Mouse (Mus musculus): ENCODE measurements around the gene Ppp1r27. TPM values are rescaled to one million over a fixed set of nuclear protein-coding genes. Genes with fewer than 3 reads are reported as not detected.
A peak's percentile ranks its signal among the peaks of the same experiment; 100 is the strongest.
"Not testable (repeated sequence)": the region's sequence is repeated elsewhere in the genome, so short reads cannot be mapped to it uniquely, and the experiment has no call there.

Ppp1r27 gene
- polyA plus RNA-seq, 1 experiment from 2014 or later: 1.2 TPM

GRCm38 (mm10) chr11:120515611-120516010, 35.3 kb downstream of the Ppp1r27 start:
- no peaks in the 10 kb centered on the region for H3K36me3 ChIP-seq (ENCODE audit: control insufficient read depth, insufficient read depth)
- no peaks in the 10 kb centered on the region for H3K27me3 ChIP-seq (ENCODE audit: control insufficient read depth, insufficient read depth, low read depth, low read length)
- no peak overlapping the region for H3K4me3 ChIP-seq (ENCODE audit: low read depth, low read length)
- H3K9ac ChIP-seq (ENCODE audit: low read depth, low read length): no peak overlapping the region
- no peaks in the 10 kb centered on the region for H3K9me3 ChIP-seq (replicated peaks; ENCODE audit: control insufficient read depth, low read length)
- H3K4me1 ChIP-seq (ENCODE audit: control insufficient read depth, low read depth, low read length): peaks cover 31% of the 10 kb centered on the region
- WGBS (ENCODE audit: insufficient replicate concordance): 19% methylated on average over 17 of the region's 17 CpGs
- H3K4me2 ChIP-seq (ENCODE audit: low read depth, low read length): no peak overlapping the region
- no peak overlapping the region for H3K27ac ChIP-seq (ENCODE audit: low read length)
- ATAC-seq (ENCODE audit: low read depth): peak; percentile 56

- not testable (repeated sequence) for H3K27ac ChIP-seq (ENCODE audit: low read length); H3K27me3 ChIP-seq (ENCODE audit: control insufficient read depth, insufficient read depth, low read depth, low read length); H3K4me3 ChIP-seq (ENCODE audit: low read depth, low read length); H3K9ac ChIP-seq (ENCODE audit: low read depth, low read length); H3K4me2 ChIP-seq (ENCODE audit: low read depth, low read length); ATAC-seq (ENCODE audit: low read depth); H3K9me3 ChIP-seq (replicated peaks; ENCODE audit: control insufficient read depth, low read length); H3K36me3 ChIP-seq (ENCODE audit: control insufficient read depth, insufficient read depth)
- H3K4me1 ChIP-seq (ENCODE audit: control insufficient read depth, low read depth, low read length): peaks cover 33% of the 10 kb centered on the region
- 85% methylated on average over 2 of the region's 2 CpGs for WGBS (ENCODE audit: insufficient replicate concordance)
Observed at GRCm38 (mm10) chr11:120514262-120514661, 36.7 kb downstream of the Ppp1r27 start.

GRCm38 (mm10) chr11:120512790-120513453, 38.0 kb downstream of the Ppp1r27 start:
- Histone ChIP-seq H3K9me3 (replicated peaks; ENCODE audit: control insufficient read depth, low read length) (no peaks in the 10 kb centered on the region), H3K36me3 (ENCODE audit: control insufficient read depth, insufficient read depth) (no peaks in the 10 kb centered on the region), H3K9ac (ENCODE audit: low read depth, low read length) (no peak overlapping the region), H3K4me3 (ENCODE audit: low read depth, low read length) (no peak overlapping the region), H3K4me2 (ENCODE audit: low read depth, low read length) (no peak overlapping the region), H3K27ac (ENCODE audit: low read length) (no peak overlapping the region), H3K4me1 (ENCODE audit: control insufficient read depth, low read depth, low read length) (peaks cover 25% of the 10 kb centered on the region), H3K27me3 (ENCODE audit: control insufficient read depth, insufficient read depth, low read depth, low read length) (no peaks in the 10 kb centered on the region)
- 59% methylated on average over 6 of the region's 6 CpGs for WGBS (ENCODE audit: insufficient replicate concordance)
- ATAC-seq (ENCODE audit: low read depth): no peak

GRCm38 (mm10) chr11:120510375-120511030, 40.4 kb downstream of the Ppp1r27 start:
- no peaks in the 10 kb centered on the region for H3K9me3 ChIP-seq (replicated peaks; ENCODE audit: control insufficient read depth, low read length)
- peak overlapping the region; percentile 60 for H3K9ac ChIP-seq (ENCODE audit: low read depth, low read length)
- H3K27me3 ChIP-seq (ENCODE audit: control insufficient read depth, insufficient read depth, low read depth, low read length): no peaks in the 10 kb centered on the region
- WGBS (ENCODE audit: insufficient replicate concordance): 2% methylated on average over 16 of the region's 16 CpGs
- peak; percentile 71 for ATAC-seq (ENCODE audit: low read depth)
- no peaks in the 10 kb centered on the region for H3K36me3 ChIP-seq (ENCODE audit: control insufficient read depth, insufficient read depth)
- peak overlapping the region; percentile 69 for H3K27ac ChIP-seq (ENCODE audit: low read length)
- peak overlapping the region; percentile 65 for H3K4me2 ChIP-seq (ENCODE audit: low read depth, low read length)
- H3K4me1 ChIP-seq (ENCODE audit: control insufficient read depth, low read depth, low read length): peaks cover 19% of the 10 kb centered on the region
- H3K4me3 ChIP-seq (ENCODE audit: low read depth, low read length): peak overlapping the region; percentile 50

GRCm38 (mm10) chr11:120509940-120510339, 41.0 kb downstream of the Ppp1r27 start:
- 16% methylated on average over 4 of the region's 4 CpGs for WGBS (ENCODE audit: insufficient replicate concordance)
- peak overlapping the region; percentile 69 for H3K27ac ChIP-seq (ENCODE audit: low read length)
- peak overlapping the region; percentile 60; the same call in 1 of the 2 replicates for H3K9ac ChIP-seq (ENCODE audit: low read depth, low read length)
- H3K4me3 ChIP-seq (ENCODE audit: low read depth, low read length): no peak overlapping the region
- peaks cover 17% of the 10 kb centered on the region for H3K4me1 ChIP-seq (ENCODE audit: control insufficient read depth, low read depth, low read length)
- no peaks in the 10 kb centered on the region for H3K36me3 ChIP-seq (ENCODE audit: control insufficient read depth, insufficient read depth)
- peak overlapping the region; percentile 65 for H3K4me2 ChIP-seq (ENCODE audit: low read depth, low read length)
- ATAC-seq (ENCODE audit: low read depth): no peak
- H3K9me3 ChIP-seq (replicated peaks; ENCODE audit: control insufficient read depth, low read length): no peaks in the 10 kb centered on the region
- H3K27me3 ChIP-seq (ENCODE audit: control insufficient read depth, insufficient read depth, low read depth, low read length): no peaks in the 10 kb centered on the region

GRCm38 (mm10) chr11:120508290-120508870, 42.6 kb downstream of the Ppp1r27 start:
- ATAC-seq (ENCODE audit: low read depth): no peak
- WGBS (ENCODE audit: insufficient replicate concordance): 74% methylated on average over 9 of the region's 9 CpGs
- Histone ChIP-seq H3K4me2 (ENCODE audit: low read depth, low read length) (no peak overlapping the region), H3K27ac (ENCODE audit: low read length) (no peak overlapping the region), H3K9me3 (replicated peaks; ENCODE audit: control insufficient read depth, low read length) (no peaks in the 10 kb centered on the region), H3K36me3 (ENCODE audit: control insufficient read depth, insufficient read depth) (no peaks in the 10 kb centered on the region), H3K9ac (ENCODE audit: low read depth, low read length) (no peak overlapping the region), H3K4me3 (ENCODE audit: low read depth, low read length) (no peak overlapping the region), H3K27me3 (ENCODE audit: control insufficient read depth, insufficient read depth, low read depth, low read length) (no peaks in the 10 kb centered on the region), H3K4me1 (ENCODE audit: control insufficient read depth, low read depth, low read length) (peaks cover 17% of the 10 kb centered on the region)

- Histone ChIP-seq H3K4me3 (ENCODE audit: low read depth, low read length) (no peak overlapping the region), H3K4me1 (ENCODE audit: control insufficient read depth, low read depth, low read length) (peaks cover 17% of the 10 kb centered on the region), H3K27ac (ENCODE audit: low read length) (no peak overlapping the region), H3K9ac (ENCODE audit: low read depth, low read length) (no peak overlapping the region), H3K9me3 (replicated peaks; ENCODE audit: control insufficient read depth, low read length) (no peaks in the 10 kb centered on the region), H3K4me2 (ENCODE audit: low read depth, low read length) (no peak overlapping the region), H3K36me3 (ENCODE audit: control insufficient read depth, insufficient read depth) (no peaks in the 10 kb centered on the region), H3K27me3 (ENCODE audit: control insufficient read depth, insufficient read depth, low read depth, low read length) (no peaks in the 10 kb centered on the region)
- 64% methylated on average over 13 of the region's 13 CpGs for WGBS (ENCODE audit: insufficient replicate concordance)
- no peak for ATAC-seq (ENCODE audit: low read depth)
Observed at GRCm38 (mm10) chr11:120507611-120508289, 43.2 kb downstream of the Ppp1r27 start.

- peaks cover 17% of the 10 kb centered on the region for H3K4me1 ChIP-seq (ENCODE audit: control insufficient read depth, low read depth, low read length)
- no peak overlapping the region for H3K27ac ChIP-seq (ENCODE audit: low read length)
- no peaks in the 10 kb centered on the region for H3K36me3 ChIP-seq (ENCODE audit: control insufficient read depth, insufficient read depth)
- WGBS (ENCODE audit: insufficient replicate concordance): 49% methylated on average over 4 of the region's 4 CpGs
- no peak overlapping the region for H3K9ac ChIP-seq (ENCODE audit: low read depth, low read length)
- H3K9me3 ChIP-seq (replicated peaks; ENCODE audit: control insufficient read depth, low read length): no peaks in the 10 kb centered on the region
- no peak overlapping the region for H3K4me2 ChIP-seq (ENCODE audit: low read depth, low read length)
- H3K4me3 ChIP-seq (ENCODE audit: low read depth, low read length): no peak overlapping the region
- no peaks in the 10 kb centered on the region for H3K27me3 ChIP-seq (ENCODE audit: control insufficient read depth, insufficient read depth, low read depth, low read length)
- ATAC-seq (ENCODE audit: low read depth): 0 out of 2 replicates have a peak, but pooled peaks have one; percentile 22
Observed at GRCm38 (mm10) chr11:120506899-120507298, 44.0 kb downstream of the Ppp1r27 start.

All from liver, embryonic 16.5 days (tissue).